ENCODE assay signal across 8 mouse cellular contexts in the genomic region with DNA sequence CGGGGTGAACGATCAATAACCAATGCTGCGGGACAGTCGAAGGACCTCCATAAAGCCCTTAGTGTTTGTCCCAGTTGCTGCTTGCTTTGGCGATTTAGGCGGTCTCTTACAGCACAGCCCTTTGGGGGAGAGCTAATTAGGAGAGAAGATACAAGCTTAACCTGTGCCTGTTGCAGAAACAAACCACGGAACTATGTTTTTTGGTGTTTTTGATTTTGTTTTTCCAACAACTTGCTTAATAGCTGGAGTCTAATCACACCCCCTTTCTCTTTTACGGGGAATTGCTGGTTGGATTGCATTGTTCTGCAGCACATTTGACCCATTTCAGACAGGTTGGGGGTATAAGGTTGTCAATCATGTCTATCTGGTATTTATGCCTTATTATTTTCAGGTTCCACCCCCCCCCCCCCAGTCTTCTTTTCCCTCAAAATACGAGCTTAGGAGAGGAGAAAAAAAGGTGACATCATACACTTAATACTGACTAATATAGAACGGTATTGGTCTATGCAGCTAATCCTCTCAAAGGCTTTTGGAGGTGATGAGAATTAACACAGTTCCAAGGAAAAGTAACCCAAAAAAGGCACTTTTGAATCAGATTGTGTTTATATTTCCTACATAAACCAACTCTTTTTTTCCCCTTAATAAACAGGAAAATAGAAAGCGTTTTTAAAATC. TPM values are rescaled to one million over a fixed set of nuclear protein-coding genes. Genes with fewer than 3 reads are reported as not detected.
DNase-seq lines count a peak whose midpoint lies in the region; ATAC-seq lines count a peak whose summit lies in the region.

No protein-coding gene starts in this region.

- peak overlapping the region; percentile 97 for H3K4me2 ChIP-seq in heart, embryonic 11.5 days
- H3K4me2 ChIP-seq in liver, embryonic 11.5 days: peak overlapping the region; percentile 90

- H3K4me3 ChIP-seq in heart, embryonic 11.5 days (ENCODE audit: low read depth, low read length): peak overlapping the region; percentile 89
- H3K4me3 ChIP-seq in liver, embryonic 11.5 days (ENCODE audit: low read depth, low read length): peak overlapping the region; percentile 73

- 10% methylated on average over 11 of the region's 11 CpGs for WGBS in heart, embryonic 11.5 days (ENCODE audit: insufficient replicate concordance)
- WGBS in liver, embryonic 11.5 days: 14% methylated on average over 11 of the region's 11 CpGs

- H3K4me1 ChIP-seq in heart, embryonic 11.5 days (ENCODE audit: control insufficient read depth, insufficient read depth, low read length): no peaks in the 10 kb centered on the region
- H3K4me1 ChIP-seq in liver, embryonic 11.5 days (replicated peaks; ENCODE audit: control insufficient read depth, insufficient read depth, low read length): no peaks in the 10 kb centered on the region

- no peaks in the 10 kb centered on the region for H3K27me3 ChIP-seq in heart, embryonic 11.5 days (ENCODE audit: control insufficient read depth, insufficient read depth, low read length)
- H3K27me3 ChIP-seq in liver, embryonic 11.5 days (replicated peaks; ENCODE audit: control insufficient read depth, insufficient read depth, low read length): 0 out of 2 replicates have a peak, but pooled peaks cover 3% of the 10 kb centered on the region

- H3K9me3 ChIP-seq in heart, embryonic 11.5 days (replicated peaks; ENCODE audit: control insufficient read depth, low read length): no peaks in the 10 kb centered on the region
- H3K9me3 ChIP-seq in liver, embryonic 11.5 days (ENCODE audit: control insufficient read depth, low read length): no peaks in the 10 kb centered on the region

- no peaks in the 10 kb centered on the region for H3K36me3 ChIP-seq in heart, embryonic 11.5 days (ENCODE audit: control insufficient read depth, insufficient read depth, low read length)
- no peaks in the 10 kb centered on the region for H3K36me3 ChIP-seq in liver, embryonic 11.5 days (ENCODE audit: control insufficient read depth, insufficient read depth, low read length)

- DNase-seq in heart, adult 18-20 months: no peak
- DNase-seq in urinary bladder, postnatal 25 days (ENCODE audit: low spot score): peak; percentile 5
- no peak for DNase-seq in urinary bladder, postnatal 14 days (ENCODE audit: low spot score)
- DNase-seq in liver, embryonic 11.5 days (ENCODE audit: low spot score): no peak
- DNase-seq in gastrocnemius, postnatal 36 days: no peak
- no peak for DNase-seq in adrenal gland, postnatal 25 days

- 0 out of 2 replicates have a peak overlapping the region, but pooled peaks have one; percentile 95 for H3K27ac ChIP-seq in heart, embryonic 11.5 days (ENCODE audit: low read depth, low read length)
- H3K27ac ChIP-seq in liver, embryonic 11.5 days (ENCODE audit: low read depth, low read length): no peak overlapping the region

- H3K9ac ChIP-seq in heart, embryonic 11.5 days (ENCODE audit: low read depth, low read length): peak overlapping the region; percentile 81
- H3K9ac ChIP-seq in liver, embryonic 11.5 days (ENCODE audit: low read depth, low read length): peak overlapping the region; percentile 36; the same call in 1 of the 2 replicates

- ATAC-seq in heart, embryonic 11.5 days (replicated peaks; ENCODE audit: insufficient number of reproducible peaks, low FRiP score, low TSS enrichment): no peak
- no peak for ATAC-seq in liver, embryonic 11.5 days (replicated peaks; ENCODE audit: low FRiP score)
- ATAC-seq in granulocyte monocyte progenitor cell, adult 5-6 weeks (replicated peaks; ENCODE audit: poor library complexity, severe bottlenecking): no peak

- intact Hi-C loops in gastrocnemius, postnatal 36 days (cut with DNase I): loop anchor here (10.0 kb wide), 1 partner anchor 74 kb away; no protein-coding TSS in a partner anchor

RNA-seq across cellular contexts. Expression of a gene that starts 1.0 kb away (rescaled TPM):
- polyA plus RNA-seq in heart, embryonic 11.5 days (2014; fragmentation: Nextera tagmentation; extraction: Ambion mirVana): 12.5 and 13.2 TPM in 2 replicates
- 10 to 100 TPM in 1 of 2 experiments, 1 to 10 TPM in 1; 9.7 to 12.1 TPM for total RNA-seq in heart, adult 18-20 months (2021)
- 4.1 TPM in 2 replicates for polyA plus RNA-seq in liver, embryonic 11.5 days (2014; fragmentation: Nextera tagmentation; extraction: Ambion mirVana)
- 6.4 and 26.8 TPM in 2 replicates for total RNA-seq in granulocyte monocyte progenitor cell, adult 5-6 weeks (2014; fragmentation: Nextera tagmentation)
- 14.1 and 23.8 TPM in 2 replicates for total RNA-seq in granulocyte monocyte progenitor cell, adult 5-6 weeks (2017)
- 10 to 100 TPM in 1 of 2 experiments, 1 to 10 TPM in 1; 6.9 to 10.2 TPM for total RNA-seq in gastrocnemius, postnatal 36 days (2021)
- total RNA-seq in adrenal gland, postnatal 25 days (2021): 19.7 and 27.8 TPM in 2 replicates

RNA-seq across cellular contexts. Expression of a gene that starts 1.6 kb away (rescaled TPM):
- 5.0 and 7.7 TPM in 2 replicates for polyA plus RNA-seq in heart, embryonic 11.5 days (2014; fragmentation: Nextera tagmentation; extraction: Ambion mirVana)
- total RNA-seq in heart, adult 18-20 months (2021): 1 to 10 TPM; 5.8 to 6.9 TPM
- 0.62 and 0.69 TPM in 2 replicates for polyA plus RNA-seq in liver, embryonic 11.5 days (2014; fragmentation: Nextera tagmentation; extraction: Ambion mirVana)
- total RNA-seq in granulocyte monocyte progenitor cell, adult 5-6 weeks (2014; fragmentation: Nextera tagmentation): 0.34 and 2.2 TPM in 2 replicates
- 1.3 and 2.0 TPM in 2 replicates for total RNA-seq in granulocyte monocyte progenitor cell, adult 5-6 weeks (2017)
- 1 to 10 TPM; 2.0 to 3.4 TPM for total RNA-seq in gastrocnemius, postnatal 36 days (2021)
- total RNA-seq in adrenal gland, postnatal 25 days (2021): 1.7 and 2.8 TPM in 2 replicates
